Mouse (Mus musculus): ENCODE results near the gene Fntb. TPM values are rescaled to one million over a fixed set of nuclear protein-coding genes. Genes with fewer than 3 reads are reported as not detected.

Fntb gene
- total and polyA plus RNA-seq, 3 experiments: 11.7 to 28.5 TPM; not detected in 1

- no peak overlapping the region for H3K27ac ChIP-seq (ENCODE audit: control insufficient read depth, low read depth, low read length)
- no peaks in the 10 kb centered on the region for H3K9me3 ChIP-seq (replicated peaks; ENCODE audit: insufficient read depth, low read length)
- H3K4me3 ChIP-seq (ENCODE audit: control insufficient read depth in 1 of 2, insufficient read depth in 1 of 2, low read depth in 2 of 2, low read length in 2 of 2): no peak overlapping the region
- peaks cover 0 to 3% of the 10 kb centered on the region in 2 experiments; a peak in 1 of 4 replicates for H3K4me1 ChIP-seq (ENCODE audit: control insufficient read depth in 1 of 2, insufficient read depth in 2 of 2, low read length in 2 of 2)
- H3K79me2 ChIP-seq (ENCODE audit: control insufficient read depth, insufficient read depth, low read length, poor library complexity): no peaks in the 10 kb centered on the region
- H3K36me3 ChIP-seq (ENCODE audit: control insufficient read depth in 1 of 2, insufficient read depth in 2 of 2, low read length in 2 of 2): no peaks in the 10 kb centered on the region
- H3K9ac ChIP-seq (ENCODE audit: control insufficient read depth, low read depth, low read length, poor library complexity, severe bottlenecking): no peak overlapping the region
- peak; percentile 56 for DNase-seq (ENCODE audit: low read depth, low spot score)
- no peaks in the 10 kb centered on the region for H3K27me3 ChIP-seq (ENCODE audit: control insufficient read depth in 1 of 2, insufficient read depth in 2 of 2, low read length in 2 of 2)
- TF ChIP-seq ETS1 (IDR thresholded peaks at IDR 0.05; ENCODE audit: low read depth, low read length) (no peak), KAT2A (conservative IDR thresholded peaks at IDR 0.05; ENCODE audit: low read depth, low read length) (no peak), E2F4 (IDR thresholded peaks at IDR 0.05; ENCODE audit: borderline replicate concordance, low read depth, low read length) (no peak), POLR2A (IDR thresholded peaks at IDR 0.05; ENCODE audit: control insufficient read depth in 1 of 2, insufficient read depth in 1 of 2, low read depth in 1 of 2, low read length in 2 of 2, poor library complexity in 1 of 2) (no peak), CTCF (IDR thresholded peaks at IDR 0.05 in 2 of 3, conservative IDR thresholded peaks at IDR 0.05 in 1 of 3; ENCODE audit: control insufficient read depth in 1 of 3, insufficient read depth in 1 of 3, low read depth in 2 of 3, low read length in 3 of 3, poor library complexity in 1 of 3, severe bottlenecking in 1 of 3) (peak in 1 of 3 experiments; percentile 21; a peak in 1 of 6 replicates), MEF2A (IDR thresholded peaks at IDR 0.05; ENCODE audit: extremely low read depth, insufficient replicate concordance, low read depth, low read length, poor library complexity, severe bottlenecking) (no peak), MAZ (IDR thresholded peaks at IDR 0.05; ENCODE audit: low read depth, low read length) (no peak), MYC (IDR thresholded peaks at IDR 0.05; ENCODE audit: low read depth, low read length) (no peak), GABPA (IDR thresholded peaks at IDR 0.05; ENCODE audit: low read depth, low read length) (no peak), NRF1 (IDR thresholded peaks at IDR 0.05; ENCODE audit: insufficient read depth, low read depth, low read length, poor library complexity, severe bottlenecking) (no peak), ELF1 (IDR thresholded peaks at IDR 0.05; ENCODE audit: low read depth, low read length) (no peak), ZC3H11A (IDR thresholded peaks at IDR 0.05; ENCODE audit: low read depth, low read length) (no peak), RAD21 (IDR thresholded peaks at IDR 0.05; ENCODE audit: low read depth, low read length) (peak; percentile 3; the same call in 1 of the 2 replicates), ZMIZ1 (IDR thresholded peaks at IDR 0.05; ENCODE audit: low read depth, low read length) (no peak), POLR2AphosphoS5 (IDR thresholded peaks at IDR 0.05; ENCODE audit: borderline replicate concordance, low read depth, low read length) (no peak), RCOR1 (IDR thresholded peaks at IDR 0.05; ENCODE audit: low read depth, low read length) (no peak), GATA1 (IDR thresholded peaks at IDR 0.05; ENCODE audit: low read depth, low read length) (no peak), TBP (IDR thresholded peaks at IDR 0.05; ENCODE audit: low read depth, low read length) (peak; percentile 95), BHLHE40 (IDR thresholded peaks at IDR 0.05; ENCODE audit: borderline replicate concordance, low read depth, low read length) (no peak), CHD1 (IDR thresholded peaks at IDR 0.05; ENCODE audit: low read depth, low read length) (no peak), NELFE (IDR thresholded peaks at IDR 0.05; ENCODE audit: low read depth, low read length) (no peak), SMC3 (IDR thresholded peaks at IDR 0.05; ENCODE audit: low read depth, low read length) (no peak; the same call in 1 of the 2 replicates), MXI1 (IDR thresholded peaks at IDR 0.05; ENCODE audit: low read depth, low read length) (no peak)
Observed at GRCm38 (mm10) chr12:76718384-76718783, 47.0 kb upstream of the Fntb start.
